Mouse (Mus musculus) heart, postnatal 4 days (tissue): Measurements from ENCODE around the gene Sgsm2. TPM values are rescaled to one million over a fixed set of nuclear protein-coding genes. Genes with fewer than 3 reads are reported as not detected.

ENCODE experiments used
- DNase-seq: peaks from one replicate; pipeline ENCODE4 v3.0.0; 2021
- total RNA-seq, 2 experiments: library from RNA; stranded (reverse); gene quantifications; 2 replicates each; pipeline ENCODE4 v1.2.3; 2021

The Sgsm2 gene
- total RNA-seq, 2 experiments from 2014 or later, result 14.6 to 14.9 TPM

DNA sequence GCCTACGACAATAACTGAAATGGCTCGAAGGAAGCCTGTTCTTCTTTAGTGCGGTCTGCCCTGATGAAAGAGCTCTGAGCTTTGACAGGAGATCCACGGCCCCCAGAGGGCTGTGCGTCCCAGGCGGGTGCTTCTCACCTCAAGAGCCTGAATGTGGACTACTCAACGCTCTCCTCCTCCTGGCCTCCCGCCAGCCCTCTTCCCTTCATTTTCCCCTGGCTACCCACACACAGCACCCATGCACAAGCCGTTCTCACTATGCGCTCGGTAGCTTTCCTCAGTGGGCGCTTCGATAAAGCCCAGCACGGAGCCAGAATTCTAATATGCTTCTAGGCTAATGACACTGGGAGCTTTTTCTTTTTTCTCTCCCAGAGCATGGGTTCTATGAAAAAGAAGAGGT lies 14.9 kb downstream of the Sgsm2 start:
- no peak for DNase-seq

DNA sequence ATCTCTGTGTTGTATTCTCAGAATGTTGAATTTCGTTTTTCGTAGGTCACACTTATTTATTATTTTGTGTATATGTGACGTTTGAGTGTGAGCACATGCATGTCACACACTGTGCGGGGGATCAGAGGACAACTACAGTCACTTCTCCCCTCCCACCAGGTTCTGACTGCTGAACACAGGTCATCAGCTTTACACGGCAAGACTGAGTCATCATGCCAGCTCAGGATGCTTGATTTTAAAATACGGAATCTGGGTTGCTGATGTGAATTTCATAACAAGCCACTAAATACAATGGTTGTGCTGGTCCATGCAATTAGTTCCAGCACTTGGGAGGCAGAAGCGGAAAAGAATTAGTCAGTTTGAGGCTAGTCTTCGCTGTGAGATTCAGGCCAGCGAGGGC lies 15.9 kb downstream of the Sgsm2 start:
- no peak for DNase-seq

DNA sequence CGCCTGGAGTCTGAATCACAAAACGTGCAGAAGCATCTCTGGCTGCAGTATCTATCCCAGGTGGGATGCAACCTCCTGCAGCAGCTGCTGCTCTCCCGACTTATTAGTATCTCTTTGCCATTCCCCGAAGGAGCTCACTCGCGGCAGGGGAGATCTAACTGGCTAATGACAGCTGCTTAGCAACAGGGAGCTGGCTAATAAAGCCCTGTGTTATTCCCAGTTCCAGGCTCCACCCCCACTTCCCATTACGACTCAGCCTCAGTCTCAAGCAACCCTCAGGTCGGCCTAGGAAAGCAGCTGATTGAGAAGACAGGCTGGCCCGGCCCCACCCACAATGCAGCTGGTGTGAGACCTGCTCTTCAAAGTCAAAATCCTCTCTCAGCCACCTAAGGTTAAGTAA lies 20.1 kb downstream of the Sgsm2 start:
- peak; percentile 50 for DNase-seq

DNA sequence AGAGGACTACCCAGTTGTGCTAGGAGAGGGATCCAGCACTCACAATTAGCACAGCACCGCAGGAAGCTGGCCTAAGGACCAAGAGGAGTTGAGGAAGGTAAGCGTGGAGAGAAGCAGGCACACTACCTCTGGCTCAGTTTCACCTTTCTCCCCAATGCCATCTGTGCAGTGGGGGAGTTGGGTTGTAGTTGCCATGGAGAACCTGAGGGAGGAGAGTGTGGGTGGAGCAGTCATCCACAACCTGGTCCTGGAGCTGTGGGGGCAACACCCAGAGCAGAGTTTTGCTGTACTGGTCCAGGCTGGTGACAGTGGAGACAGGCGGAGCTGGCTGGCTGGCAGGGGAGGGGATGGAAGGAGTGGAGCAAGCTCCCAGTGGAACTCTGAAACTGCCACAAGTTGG lies 22.2 kb downstream of the Sgsm2 start:
- no peak for DNase-seq

DNA sequence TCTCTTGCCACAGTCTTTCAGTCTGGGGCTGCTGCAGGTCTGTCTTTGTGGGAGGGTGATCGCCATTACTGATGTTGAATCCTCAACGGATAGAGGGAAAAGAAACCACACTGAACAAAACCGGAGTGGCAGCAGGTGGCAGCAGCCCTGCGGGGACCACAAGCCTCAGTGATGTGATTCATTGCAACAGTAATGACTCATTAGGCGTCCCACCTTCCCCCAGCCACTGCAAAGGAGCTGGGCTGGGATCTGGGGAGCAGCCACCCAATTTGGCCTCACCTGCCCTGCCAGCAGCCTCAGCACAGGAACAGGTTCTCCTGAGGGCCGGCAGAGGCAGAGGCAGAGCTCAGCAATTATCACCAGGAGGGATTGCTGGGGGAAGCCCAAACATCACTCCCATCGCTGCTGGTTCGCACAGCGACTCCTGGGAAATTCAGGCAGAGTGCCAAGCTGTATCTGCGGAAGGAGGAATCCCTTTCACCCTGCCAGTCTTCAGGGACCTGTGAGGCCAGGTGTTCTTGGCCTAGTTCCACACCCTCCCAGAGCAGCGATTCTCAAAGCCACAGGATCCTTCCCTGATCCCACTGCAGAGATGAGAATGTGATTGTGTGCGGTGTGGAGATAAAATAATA lies 25.8 kb downstream of the Sgsm2 start:
- no peak for DNase-seq

GRCm38 (mm10) chr11:74870544-74870943 lies 26.3 kb downstream of the Sgsm2 start:
- no peak for DNase-seq

GRCm38 (mm10) chr11:74869603-74870002 lies 27.3 kb downstream of the Sgsm2 start:
- no peak for DNase-seq

- DNase-seq, result no peak
Observed at GRCm38 (mm10) chr11:74868046-74868760, 28.7 kb downstream of the Sgsm2 start.

DNA sequence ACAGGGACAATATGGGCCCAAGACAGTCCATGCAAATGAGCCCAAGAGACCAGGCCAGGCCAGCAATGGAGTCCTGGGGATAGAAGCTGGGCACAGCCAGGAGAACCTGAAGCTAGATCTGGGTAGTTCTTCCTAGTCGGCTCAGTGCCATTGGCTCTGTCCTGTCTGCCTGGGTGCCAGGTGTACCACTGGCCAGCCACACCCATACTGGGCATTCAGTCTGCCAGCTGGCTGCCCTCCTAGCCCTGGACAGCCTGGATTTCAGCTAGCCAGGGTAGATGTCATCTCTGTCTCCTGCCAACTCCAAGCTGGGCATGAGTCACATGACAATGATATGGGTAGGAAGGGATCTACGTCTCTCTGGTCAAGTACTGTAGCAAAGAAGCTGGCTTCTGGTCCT lies 29.7 kb downstream of the Sgsm2 start:
- DNase-seq, result peak; percentile 73

DNA sequence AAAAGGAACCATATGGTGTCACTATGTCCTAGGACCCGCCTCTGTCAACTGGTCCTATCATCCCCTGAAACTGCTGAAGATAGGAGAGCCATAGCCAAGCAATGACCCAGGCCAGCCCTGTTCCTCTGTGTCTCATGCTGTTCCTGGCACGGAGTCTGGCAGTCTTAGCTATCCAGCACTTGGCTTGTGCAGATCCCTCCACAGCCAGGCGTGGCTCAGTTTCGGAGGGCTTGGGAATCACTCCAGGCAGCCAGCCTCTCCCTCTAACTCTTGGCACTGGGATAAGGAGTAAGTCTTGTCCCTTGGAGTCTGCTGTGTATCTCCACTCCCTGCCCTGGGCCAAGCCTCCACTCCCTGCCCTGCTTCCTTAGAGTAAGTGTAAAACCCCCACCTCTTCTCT lies 30.2 kb downstream of the Sgsm2 start:
- peak; percentile 76 for DNase-seq

DNA sequence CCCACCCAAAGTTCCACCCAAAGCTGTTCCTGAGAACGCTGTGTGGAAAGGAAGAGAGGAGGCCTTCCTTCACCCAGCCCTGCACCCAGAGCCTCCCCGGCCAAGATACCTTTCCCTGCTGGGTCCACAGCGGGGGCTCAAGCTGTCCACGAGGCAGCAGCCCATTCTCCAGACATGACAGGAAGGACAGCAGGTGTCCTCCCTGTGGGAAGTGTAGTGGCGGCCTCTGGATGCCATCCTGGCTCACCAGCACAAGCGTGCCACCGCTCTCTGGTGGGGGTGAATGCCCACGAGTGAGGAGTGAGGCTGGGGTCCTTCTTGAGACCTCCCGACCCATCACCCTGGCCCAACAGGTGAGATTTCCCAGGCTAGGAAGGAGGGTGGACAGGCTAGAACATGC lies 31.6 kb downstream of the Sgsm2 start:
- no peak for DNase-seq

GRCm38 (mm10) chr11:74864421-74864820 lies 32.4 kb downstream of the Sgsm2 start:
- no peak for DNase-seq

DNA sequence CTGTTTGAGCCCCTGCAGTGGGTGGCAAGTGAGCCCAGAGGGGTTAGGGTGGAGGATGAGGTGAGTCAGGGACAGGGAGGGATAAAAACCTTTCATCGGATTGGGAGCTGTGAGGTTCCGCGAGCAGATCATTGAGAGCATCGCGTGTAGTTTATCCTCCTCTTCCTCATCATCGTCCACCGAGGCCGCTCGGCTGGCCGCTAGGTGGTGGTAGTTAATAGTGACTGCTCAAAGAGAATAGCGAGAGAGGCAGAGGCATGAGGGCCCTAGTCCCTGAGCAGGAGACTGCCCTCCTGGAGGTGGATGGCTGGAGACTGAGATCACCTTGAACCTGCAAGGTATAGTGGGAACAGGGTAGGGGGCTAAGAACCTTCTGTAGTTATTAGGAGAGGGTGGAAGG lies 33.4 kb downstream of the Sgsm2 start:
- DNase-seq, result peak; percentile 55

DNA sequence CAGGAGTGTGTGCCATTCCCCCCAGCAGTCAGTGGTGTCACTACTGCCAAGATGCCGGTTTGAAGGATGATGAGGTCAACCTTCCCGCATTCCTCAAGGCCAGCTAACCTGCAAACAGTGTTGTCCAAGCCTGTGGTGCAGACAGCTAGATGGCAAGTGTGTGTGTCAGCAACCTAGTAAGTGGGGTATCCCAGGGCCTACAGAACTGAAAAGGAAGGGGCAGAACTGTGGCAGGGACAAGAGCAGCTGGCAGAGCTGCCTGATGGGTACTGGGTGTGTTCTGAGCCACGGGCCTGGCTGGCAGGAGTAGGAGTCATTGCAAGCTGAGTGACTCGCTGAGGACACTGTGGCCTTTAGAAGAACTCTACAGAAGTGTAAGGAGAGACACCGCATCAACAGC lies 34.7 kb downstream of the Sgsm2 start:
- no peak for DNase-seq

- DNase-seq, result no peak
Observed at GRCm38 (mm10) chr11:74857756-74858155, 39.1 kb downstream of the Sgsm2 start.

GRCm38 (mm10) chr11:74850998-74851661 lies 45.7 kb downstream of the Sgsm2 start:
- DNase-seq, result no peak

- DNase-seq, result peak; percentile 85
Observed at GRCm38 (mm10) chr11:74847919-74848521, 48.8 kb downstream of the Sgsm2 start.

DNA sequence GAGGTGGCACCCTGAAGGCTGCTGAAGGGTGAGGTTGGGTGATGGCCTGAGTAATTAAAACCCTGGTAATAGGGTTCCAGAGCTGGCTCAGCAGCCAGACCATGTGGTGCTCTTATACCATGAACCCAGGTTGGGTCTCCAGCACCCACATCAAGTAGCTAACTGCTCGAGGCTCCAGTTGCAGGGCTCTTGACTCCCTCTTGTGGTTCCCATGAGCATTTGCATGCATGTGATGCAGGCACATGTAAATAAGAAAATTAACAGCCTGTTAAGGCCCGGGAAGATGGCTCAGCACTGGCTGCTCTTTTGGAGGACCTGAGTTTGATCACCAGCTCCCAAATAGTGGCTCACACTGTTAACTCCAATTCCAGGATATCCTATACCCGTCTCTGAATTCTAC lies 51.1 kb downstream of the Sgsm2 start:
- peak; percentile 10 for DNase-seq

DNA sequence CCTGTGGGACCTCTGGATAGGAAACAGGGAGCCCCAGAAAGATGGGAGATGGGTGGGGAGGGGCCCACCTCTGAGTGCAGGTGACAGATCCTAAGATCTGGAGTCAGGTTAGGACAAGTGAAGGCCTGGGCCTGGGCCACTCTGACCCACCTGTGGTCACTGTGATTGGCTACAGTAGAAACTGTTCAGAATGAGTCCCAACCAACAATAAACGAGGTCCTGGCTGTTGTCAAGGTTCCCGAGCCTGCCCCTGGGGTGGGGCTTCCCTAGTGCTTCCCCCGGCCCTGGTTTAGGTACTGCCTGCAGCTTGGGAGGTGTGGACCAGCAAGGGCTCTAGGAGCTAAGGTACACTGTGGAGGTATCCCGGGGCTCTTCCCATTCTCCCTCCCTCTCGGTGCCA lies 53.1 kb downstream of the Sgsm2 start:
- no peak for DNase-seq

- DNase-seq, result peak; percentile 34
Observed at GRCm38 (mm10) chr11:74843435-74843714, 53.5 kb downstream of the Sgsm2 start.

DNA sequence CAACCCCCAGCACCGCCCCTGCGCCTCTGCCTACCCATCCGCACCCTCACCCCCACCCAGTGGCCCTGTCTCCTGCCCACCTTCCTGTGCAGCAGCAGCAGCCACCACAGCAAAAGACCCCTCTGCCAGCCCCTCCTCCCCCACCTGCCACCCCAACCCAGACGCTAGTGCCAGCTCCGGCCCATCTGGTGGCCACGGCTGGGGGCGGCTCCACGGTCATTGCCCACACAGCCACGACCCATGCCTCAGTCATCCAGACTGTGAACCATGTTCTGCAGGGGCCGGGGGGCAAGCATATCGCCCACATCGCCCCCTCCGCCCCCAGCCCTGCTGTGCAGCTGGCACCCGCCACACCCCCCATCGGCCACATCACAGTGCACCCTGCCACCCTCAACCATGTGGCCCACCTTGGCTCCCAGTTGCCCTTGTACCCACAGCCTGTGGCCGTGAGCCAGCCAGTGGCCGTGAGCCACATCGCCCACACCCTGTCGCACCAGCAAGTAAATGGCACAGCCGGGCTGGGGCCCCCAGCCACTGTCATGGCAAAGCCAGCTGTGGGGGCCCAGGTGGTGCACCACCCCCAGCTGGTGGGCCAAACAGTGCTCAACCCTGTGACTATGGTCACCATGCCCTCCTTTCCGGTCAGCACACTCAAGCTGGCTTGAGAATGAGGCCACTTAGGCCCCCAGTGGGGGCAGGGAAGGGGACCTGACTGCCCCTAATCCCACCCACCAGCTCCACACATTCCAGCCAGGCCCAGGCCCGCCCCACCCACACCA lies 54.0 kb downstream of the Sgsm2 start:
- DNase-seq, result peak; percentile 16

- no peak for DNase-seq
Observed at GRCm38 (mm10) chr11:74842045-74842444, 54.8 kb downstream of the Sgsm2 start.

- DNase-seq, result peak; percentile 52
Observed at GRCm38 (mm10) chr11:74841366-74841765, 55.5 kb downstream of the Sgsm2 start.
